Mouse (Mus musculus) skeletal muscle tissue, adult 2 months (tissue): ENCODE data around the gene Tmem263.

ENCODE experiments used
- DNase-seq: peaks from one replicate; pipeline ENCODE4 v3.0.0-alpha.2; 2012; ENCODE audit warnings: low read depth, low spot score

Tmem263 gene

GRCm38 (mm10) chr10:85102247-85103084 lies at the start of gene Tmem263, which contains the start of gene Fhl4:
Tmem263 (plus strand) TSS chr10:85102627.
Fhl4 (minus strand) TSS chr10:85102495.
- DNase-seq = peak; percentile 84

- no peak for DNase-seq
Measured at GRCm38 (mm10) chr10:85054876-85055275, 47.6 kb upstream of the Tmem263 start.

DNA sequence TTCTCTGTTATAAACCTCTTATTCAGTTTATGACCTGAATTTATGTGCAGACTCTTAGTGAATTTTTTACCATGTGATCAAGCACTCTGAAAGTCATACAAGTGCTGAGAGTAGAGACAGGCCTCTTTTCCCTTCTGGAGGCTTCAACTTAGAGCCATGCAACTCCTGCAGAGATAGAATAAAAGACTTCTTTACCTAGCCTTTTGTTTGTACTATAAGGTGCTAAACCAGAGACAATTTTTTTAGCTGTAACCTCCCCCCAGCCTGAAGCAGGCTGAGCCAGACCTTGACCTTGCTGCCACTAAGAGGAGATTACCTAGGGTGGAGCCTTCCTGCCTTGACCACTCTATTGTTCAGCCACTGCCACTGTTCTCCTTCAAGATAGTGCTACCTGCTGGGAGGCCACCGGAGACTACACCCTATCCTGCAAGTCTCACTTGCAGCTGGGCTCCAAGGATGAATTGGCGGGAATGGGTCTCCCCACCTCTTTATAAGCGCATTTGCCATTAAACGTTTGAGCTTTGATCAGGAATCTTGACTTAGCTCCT lies 30.7 kb upstream of the Tmem263 start:
- DNase-seq = no peak

DNA sequence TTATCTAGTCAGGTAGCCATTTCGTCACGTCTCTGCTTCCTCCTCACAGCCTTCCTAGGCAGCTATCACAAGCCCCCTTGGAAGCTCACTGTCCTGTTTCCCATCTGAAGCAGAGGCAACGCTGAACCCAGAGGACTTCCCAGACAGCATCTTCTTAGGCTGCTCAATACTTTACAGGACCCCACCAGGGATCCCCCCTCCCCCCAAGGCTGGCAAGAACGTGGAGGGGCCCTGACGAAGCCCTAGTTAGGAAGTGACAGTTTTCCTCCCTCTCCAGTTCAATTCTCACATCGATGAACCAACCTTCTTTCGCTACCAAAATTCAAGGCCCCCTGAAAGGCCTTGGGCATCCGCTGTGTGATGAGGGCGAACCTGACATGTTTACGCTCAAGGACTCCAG lies 586 bp upstream of the Tmem263 start:
- no peak for DNase-seq

DNA sequence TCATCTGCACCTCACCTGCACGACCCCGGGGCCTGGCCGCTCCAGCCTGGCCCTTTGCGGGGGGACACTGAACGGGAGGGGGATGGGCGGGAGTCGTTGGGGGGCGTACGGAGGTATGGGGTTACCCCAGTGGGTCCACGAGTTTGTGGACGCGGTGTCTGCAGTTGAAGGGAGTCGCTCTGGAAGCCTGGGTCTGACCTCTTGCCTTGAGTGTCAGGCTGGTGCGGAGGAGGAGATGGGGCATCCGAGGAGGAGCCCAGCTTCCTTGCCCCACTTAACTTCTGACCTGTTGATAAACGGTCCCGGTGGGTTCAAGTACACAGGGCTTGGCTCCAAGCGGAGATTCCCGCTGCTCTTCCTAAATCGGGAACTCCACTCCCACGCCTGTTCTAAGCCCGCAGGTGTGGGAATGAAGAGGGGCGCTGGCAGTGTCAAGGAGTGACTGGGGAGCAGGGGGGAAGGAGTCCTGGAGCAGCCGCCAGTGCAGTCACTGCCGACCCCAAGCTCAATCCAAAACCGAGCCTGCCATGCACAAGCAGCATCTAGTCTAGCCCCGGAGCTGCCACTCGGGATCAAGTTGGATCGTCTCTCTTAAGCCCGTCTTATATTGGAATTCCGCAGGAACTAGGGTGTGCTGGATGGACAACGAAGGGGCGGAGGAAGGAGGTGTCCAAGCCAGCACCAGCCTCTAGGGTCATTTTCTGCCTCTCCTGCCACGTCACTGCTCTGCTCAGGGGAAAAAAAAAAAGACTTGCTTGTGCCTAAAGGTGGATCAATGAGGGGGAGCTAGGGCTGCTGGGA lies 858 bp downstream of the Tmem263 start:
- peak; percentile 12 for DNase-seq

GRCm38 (mm10) chr10:85114409-85114808 lies 12.0 kb downstream of the Tmem263 start:
- no peak for DNase-seq

DNA sequence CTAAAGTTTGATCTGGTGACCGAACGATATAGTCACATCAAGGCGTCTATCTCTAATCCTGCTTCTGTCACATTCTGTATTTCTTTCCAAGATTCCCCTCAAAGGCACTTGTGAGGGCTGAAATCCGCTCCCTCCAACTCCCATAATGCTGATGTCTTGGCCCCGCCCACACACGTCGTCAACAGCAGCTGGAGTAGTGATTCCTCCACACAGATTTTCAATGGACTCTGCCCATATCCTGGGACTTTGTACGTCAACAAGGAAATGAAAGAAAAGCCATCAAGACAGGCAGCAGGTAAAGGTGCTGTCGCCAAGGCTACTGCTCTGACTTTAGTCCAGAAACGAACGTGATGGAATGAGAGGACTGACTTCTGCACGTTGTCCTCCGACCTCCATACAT lies 22.8 kb downstream of the Tmem263 start:
- DNase-seq = no peak

GRCm38 (mm10) chr10:85127395-85128287 lies 25.2 kb downstream of the Tmem263 start, which contains the start of gene Mterf2:
Mterf2 (minus strand) TSS chr10:85128027.
- peak; percentile 98 for DNase-seq

GRCm38 (mm10) chr10:85128453-85128852 lies 26.0 kb downstream of the Tmem263 start:
- DNase-seq = no peak

DNA sequence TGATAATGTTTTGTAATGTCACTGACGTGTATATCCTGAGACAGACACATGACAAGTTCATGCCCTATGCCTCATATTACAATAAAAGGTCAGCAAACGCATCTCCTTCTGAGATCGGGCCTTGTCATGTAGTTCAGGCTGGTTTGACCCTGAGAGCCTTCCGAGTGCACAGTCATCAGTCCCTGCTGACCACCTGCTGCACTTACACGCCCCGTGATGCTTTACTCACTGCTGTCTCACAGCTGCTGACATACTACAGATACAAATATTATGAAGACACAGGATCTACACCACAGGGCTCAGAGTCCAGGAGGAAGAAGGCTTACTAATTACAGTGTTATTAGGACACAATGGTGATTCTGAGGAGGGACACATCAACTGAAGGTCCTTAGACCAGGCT lies 34.1 kb downstream of the Tmem263 start:
- DNase-seq = no peak

DNA sequence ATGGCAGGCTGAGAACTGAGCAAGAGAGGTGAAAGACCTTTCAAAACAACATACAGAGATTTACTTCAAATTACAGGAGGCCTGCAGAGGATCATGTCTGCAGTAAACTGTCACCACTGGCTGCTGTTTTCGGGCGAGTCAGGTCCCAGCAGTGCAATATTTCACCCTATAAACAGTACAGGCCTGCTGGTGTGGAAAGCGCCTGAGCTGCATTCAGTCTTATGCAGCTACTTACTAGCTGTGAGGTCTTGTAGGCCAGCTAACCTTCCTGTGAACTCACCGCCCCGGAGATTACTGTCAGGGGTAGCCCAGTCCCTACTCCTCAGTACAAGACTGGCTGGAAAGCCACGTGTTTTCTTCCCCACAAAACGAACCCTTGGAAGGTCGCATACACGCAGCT lies 39.0 kb downstream of the Tmem263 start:
- DNase-seq = no peak

- DNase-seq = no peak
Measured at GRCm38 (mm10) chr10:85146282-85146681, 43.9 kb downstream of the Tmem263 start.

DNA sequence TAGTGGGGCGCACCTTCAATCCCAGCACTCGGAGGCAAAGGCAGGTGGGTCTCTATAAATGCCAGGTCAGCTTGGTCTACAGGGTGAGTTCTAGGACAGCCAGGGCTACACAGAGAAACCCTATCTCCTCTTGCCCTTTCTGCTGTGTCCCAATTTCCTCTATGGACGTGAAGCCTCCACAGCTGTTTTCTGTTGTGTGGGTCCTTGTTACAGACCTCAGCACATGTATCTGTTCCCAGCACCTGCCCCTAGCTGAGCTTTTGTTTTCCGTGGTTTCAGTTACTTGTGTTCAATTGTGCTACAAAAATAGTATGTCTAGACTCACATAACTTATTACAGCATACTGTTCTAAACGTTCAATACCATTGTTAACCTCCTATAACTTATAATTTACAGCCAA lies 46.8 kb downstream of the Tmem263 start:
- no peak for DNase-seq

DNA sequence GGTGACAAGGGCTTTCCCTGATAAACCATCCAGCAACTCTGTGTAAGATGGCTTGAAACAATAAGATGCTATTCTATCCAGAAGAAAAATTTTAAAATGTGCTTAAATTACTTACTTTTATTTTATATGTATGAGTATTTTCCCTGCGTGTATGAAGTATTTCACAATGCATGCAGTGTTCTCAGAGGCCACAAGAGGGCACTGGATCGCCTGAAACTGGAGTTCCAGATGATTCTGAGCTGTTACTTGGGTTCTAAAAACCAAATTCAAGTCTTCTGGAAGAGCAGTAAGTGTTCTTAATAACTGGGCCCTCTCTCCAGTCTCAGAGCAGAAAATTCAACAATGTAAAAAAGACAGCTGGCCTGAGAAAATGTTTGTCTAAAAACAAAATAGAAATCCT lies 51.8 kb downstream of the Tmem263 start:
- DNase-seq = peak; percentile 33

- DNase-seq = no peak
Measured at GRCm38 (mm10) chr10:85157451-85157850, 55.0 kb downstream of the Tmem263 start.

GRCm38 (mm10) chr10:85159989-85160619 lies 57.7 kb downstream of the Tmem263 start:
- DNase-seq = no peak

DNA sequence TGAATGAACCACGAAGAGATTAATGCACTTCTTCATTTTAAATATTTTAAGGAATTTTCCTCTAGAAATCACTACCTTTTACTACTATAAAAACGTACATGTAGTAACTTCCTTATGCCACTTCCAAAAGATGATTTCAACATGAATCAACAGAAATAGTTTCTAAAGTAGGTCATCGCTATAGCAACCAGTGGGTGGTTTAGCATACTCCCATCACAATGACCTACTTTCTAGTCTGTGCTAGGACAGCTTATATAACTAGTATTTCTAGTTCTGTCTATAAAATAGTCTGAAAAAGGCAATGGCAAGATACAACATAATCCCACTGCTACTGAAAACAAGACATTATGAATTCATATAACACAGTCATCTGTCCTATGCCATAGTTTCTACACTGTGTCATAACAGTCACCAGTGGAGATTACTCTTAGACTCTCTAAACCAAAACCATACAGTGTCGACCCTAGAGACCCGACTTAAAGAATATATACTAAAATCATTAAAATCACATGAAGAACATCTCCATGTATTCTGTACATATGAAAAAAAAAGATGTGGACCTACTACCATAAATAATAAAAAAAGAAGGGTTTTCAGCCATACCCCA lies 59.4 kb downstream of the Tmem263 start:
- DNase-seq = peak; percentile 85

DNA sequence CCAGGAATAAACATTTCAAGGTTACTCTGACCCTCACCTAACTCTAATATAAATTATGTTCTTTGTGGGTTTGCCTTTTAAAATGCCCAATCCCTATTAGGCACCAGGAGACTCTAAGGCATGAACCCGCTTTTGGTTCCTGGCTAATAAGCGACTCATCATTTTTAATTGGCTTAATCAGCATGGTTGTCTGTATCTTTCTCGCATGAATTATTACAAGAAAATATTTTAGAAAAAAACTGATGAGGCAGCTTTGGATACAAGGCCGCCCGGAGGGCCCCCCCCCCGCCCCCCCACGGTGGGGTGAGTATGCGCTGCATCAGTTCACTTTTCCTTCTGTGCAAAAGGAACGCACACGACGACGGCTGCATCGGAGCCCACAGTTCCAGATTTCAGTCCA lies 62.4 kb downstream of the Tmem263 start:
- DNase-seq = no peak

- no peak for DNase-seq
Measured at GRCm38 (mm10) chr10:85165306-85165705, 62.9 kb downstream of the Tmem263 start.
